Mouse (Mus musculus) limb, embryonic 11.5 days (tissue): ENCODE measurements at regions not wholly inside any gene's neighbourhood (a gene's known extent, or its start where the extent isn't known, plus 50 kb on each side); places are given as distances from the start of the nearest gene placed in this dataset.
"Not testable (repeated sequence)": the region's sequence is repeated elsewhere in the genome, so short reads cannot be mapped to it uniquely, and the experiment has no call there.

Source experiments
- ATAC-seq: fragments of 200-750 bp; cut with Nextera tagmentation; 2 replicates; pipeline ENCODE4 v1.8.0; 2017; ENCODE audit warnings: low read depth; ENCODE audit not compliant: insufficient number of reproducible peaks, low FRiP score, low TSS enrichment
- DNase-seq: peaks from one replicate; pipeline ENCODE4 v3.0.0-alpha.2; 2015; ENCODE audit warnings: low spot score
- H3K27ac ChIP-seq: fragments of 300-500 bp; sonication (generic); replicated peaks from 2 replicates; pipeline ENCODE4 v1.5.1; 2014; ENCODE audit warnings: low read depth, mild to moderate bottlenecking, low read length
- H3K27me3 ChIP-seq: fragments of 300-500 bp; sonication (generic); 2 replicates; pipeline ENCODE4 v1.6.1; 2014; ENCODE audit warnings: mild to moderate bottlenecking, low read length, mixed read lengths; ENCODE audit not compliant: control insufficient read depth, insufficient read depth
- H3K36me3 ChIP-seq: fragments of 300-500 bp; sonication (generic); 2 replicates; pipeline ENCODE4 v1.6.1; 2014; ENCODE audit warnings: mild to moderate bottlenecking, low read length, moderate library complexity, mixed read lengths; ENCODE audit not compliant: control insufficient read depth, insufficient read depth
- H3K4me1 ChIP-seq: fragments of 300-500 bp; sonication (generic); 2 replicates; pipeline ENCODE4 v1.6.1; 2014; ENCODE audit warnings: low read length, mixed read lengths; ENCODE audit not compliant: control insufficient read depth, insufficient read depth
- H3K4me2 ChIP-seq: fragments of 300-500 bp; sonication (generic); 2 replicates; pipeline ENCODE4 v1.6.1; 2014; ENCODE audit warnings: low read depth, mild to moderate bottlenecking, moderate library complexity; ENCODE audit not compliant: severe bottlenecking
- H3K4me3 ChIP-seq: fragments of 300-500 bp; sonication (generic); 2 replicates; pipeline ENCODE4 v1.5.1; 2014; ENCODE audit warnings: low read depth, low read length
- H3K9ac ChIP-seq: fragments of 300-500 bp; sonication (generic); 2 replicates; pipeline ENCODE4 v1.6.1; 2014; ENCODE audit warnings: mild to moderate bottlenecking, low read length
- H3K9me3 ChIP-seq: fragments of 300-500 bp; sonication (generic); 2 replicates; pipeline ENCODE4 v1.6.1; 2016; ENCODE audit warnings: low read length; ENCODE audit not compliant: control insufficient read depth
- WGBS: fragments of 180-500 bp; shearing (Covaris S2); extraction: QIAGEN DNeasy Blood & Tissue Kit; methylation state at CpG from one replicate; pipeline ENCODE4 v1.1.7; 2014; 5-methylcytosine and 5-hydroxymethylcytosine counted together

DNA sequence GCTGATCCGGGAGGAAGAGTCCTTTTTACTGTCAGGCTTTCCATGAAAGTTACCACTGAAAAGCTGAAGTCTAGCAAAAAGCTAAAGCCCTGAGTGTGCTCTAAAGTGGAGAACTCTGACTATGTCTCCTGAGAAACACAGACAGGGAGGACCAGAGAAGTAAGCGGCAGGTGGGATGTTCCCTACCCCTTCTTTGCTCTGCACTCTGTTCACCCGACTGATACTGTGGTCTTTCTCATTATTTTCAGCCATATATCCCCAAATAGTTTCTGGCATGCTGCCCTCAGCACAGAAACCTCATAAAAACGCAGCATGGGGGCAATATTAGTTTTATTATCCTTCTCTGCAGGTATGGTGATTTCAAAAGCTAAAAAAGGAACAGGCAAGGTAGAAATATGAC, 126.7 kb upstream of the Ctso start:
- DNase-seq = no peak
- Histone ChIP-seq H3K4me2 (no peak overlapping the region), H3K9me3 (no peaks in the 10 kb centered on the region), H3K27ac (no peak overlapping the region), H3K27me3 (no peaks in the 10 kb centered on the region), H3K4me3 (no peak overlapping the region), H3K9ac (no peak overlapping the region), H3K36me3 (no peaks in the 10 kb centered on the region), H3K4me1 (0 out of 2 replicates have a peak, but pooled peaks cover 6% of the 10 kb centered on the region)
- WGBS = 55% methylated on average over 4 of the region's 4 CpGs
- ATAC-seq = no peak

GRCm38 (mm10) chr3:81809604-81810003, 122.8 kb upstream of the Ctso start:
- H3K4me2 ChIP-seq = no peak overlapping the region
- H3K27ac ChIP-seq = no peak overlapping the region
- H3K9me3 ChIP-seq = no peaks in the 10 kb centered on the region
- H3K27me3 ChIP-seq = no peaks in the 10 kb centered on the region
- no peak overlapping the region for H3K9ac ChIP-seq
- no peaks in the 10 kb centered on the region for H3K36me3 ChIP-seq
- ATAC-seq = no peak
- DNase-seq = no peak
- H3K4me3 ChIP-seq = no peak overlapping the region
- WGBS = 96% methylated on average over 2 of the region's 2 CpGs
- 0 out of 2 replicates have a peak, but pooled peaks cover 6% of the 10 kb centered on the region for H3K4me1 ChIP-seq

DNA sequence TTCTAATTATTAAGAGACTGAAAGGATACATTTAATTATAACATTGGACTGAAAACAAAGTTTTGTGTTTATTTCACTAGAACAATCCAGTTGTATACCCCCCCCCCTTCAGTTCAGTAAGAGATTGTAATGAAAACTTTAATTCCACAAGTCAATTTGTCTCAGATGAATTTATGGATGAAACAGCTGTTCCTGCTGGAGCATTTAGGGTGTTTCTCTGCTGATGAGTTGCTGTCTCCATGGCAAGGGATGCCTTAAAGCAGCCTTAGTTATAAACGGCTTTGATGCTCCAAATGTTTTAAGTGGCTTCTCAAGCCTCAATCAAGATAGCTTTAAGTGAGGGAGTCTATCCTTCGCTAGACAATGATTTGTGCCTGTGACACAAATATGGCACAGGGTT, 112.1 kb upstream of the Ctso start:
- WGBS = 70% methylated on average over 2 of the region's 2 CpGs
- H3K27ac ChIP-seq = no peak overlapping the region
- no peaks in the 10 kb centered on the region for H3K9me3 ChIP-seq
- no peaks in the 10 kb centered on the region for H3K4me1 ChIP-seq
- DNase-seq (no peak), ATAC-seq (no peak)
- no peaks in the 10 kb centered on the region for H3K36me3 ChIP-seq
- H3K4me3 ChIP-seq = no peak overlapping the region
- no peaks in the 10 kb centered on the region for H3K27me3 ChIP-seq
- H3K9ac ChIP-seq = no peak overlapping the region
- H3K4me2 ChIP-seq = no peak overlapping the region

DNA sequence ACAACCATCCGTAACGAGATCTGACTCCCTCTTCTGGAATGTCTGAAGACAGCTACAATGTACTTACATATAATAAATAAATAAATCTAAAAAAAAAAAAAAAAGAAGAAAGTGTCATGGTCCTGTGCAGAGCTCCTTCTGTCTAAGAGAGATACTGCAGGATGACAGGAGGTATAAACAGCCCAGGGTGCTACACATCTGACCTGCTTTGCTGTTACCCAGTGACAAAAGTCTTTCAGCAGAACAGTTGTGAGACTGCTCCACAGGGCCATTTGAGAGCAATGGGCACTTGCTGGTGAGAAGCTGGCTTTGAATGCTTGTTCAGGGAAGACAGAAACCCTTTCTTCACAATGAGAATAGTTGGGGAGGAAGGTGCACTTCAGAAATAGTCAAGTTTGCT, 102.9 kb upstream of the Ctso start:
- H3K4me2 ChIP-seq = no peak overlapping the region
- WGBS = no CpG with 5 or more reads among the region's 2 CpGs
- no peak for ATAC-seq

DNA sequence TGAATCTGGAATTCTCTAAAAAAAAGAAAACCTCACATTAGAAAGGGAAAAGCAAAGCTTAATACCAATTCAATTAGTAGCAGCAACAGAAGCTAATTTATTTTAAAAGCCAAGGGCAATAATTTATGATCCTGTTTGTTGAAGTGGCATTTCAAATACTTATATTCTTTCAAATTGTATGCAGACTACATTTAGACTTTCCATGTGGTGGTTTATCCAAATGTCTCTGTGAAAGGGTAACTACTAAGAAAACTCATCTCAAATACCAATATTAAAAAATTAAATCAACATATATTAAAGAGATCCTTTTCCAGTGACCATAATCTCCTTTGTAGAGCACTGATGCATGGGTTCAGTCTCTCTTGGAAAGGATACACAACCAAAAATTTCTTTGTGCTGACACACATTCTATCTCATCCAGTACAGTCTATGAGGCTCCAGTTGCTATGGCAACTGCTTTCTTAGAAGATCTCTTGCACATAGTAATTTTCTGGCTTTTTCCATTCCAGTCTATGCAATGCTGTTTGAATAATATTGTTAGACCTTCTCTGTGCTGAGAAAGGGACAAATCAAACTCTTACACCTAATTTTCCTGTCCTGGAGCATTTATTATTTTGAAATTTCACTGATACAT, 102.3 kb upstream of the Ctso start:
- ATAC-seq (no peak), DNase-seq (no peak)
- Histone ChIP-seq H3K36me3 (no peaks in the 10 kb centered on the region), H3K4me1 (no peaks in the 10 kb centered on the region), H3K4me2 (no peak overlapping the region), H3K9ac (no peak overlapping the region), H3K27ac (no peak overlapping the region), H3K9me3 (no peaks in the 10 kb centered on the region), H3K4me3 (no peak overlapping the region), H3K27me3 (no peaks in the 10 kb centered on the region)

More for the DNA sequence above, 102.9 kb upstream of the Ctso start:
- H3K36me3 ChIP-seq = no peaks in the 10 kb centered on the region
- no peak overlapping the region for H3K9ac ChIP-seq
- no peaks in the 10 kb centered on the region for H3K4me1 ChIP-seq
- no peaks in the 10 kb centered on the region for H3K27me3 ChIP-seq
- no peak overlapping the region for H3K27ac ChIP-seq
- no peak overlapping the region for H3K4me3 ChIP-seq
- DNase-seq = no peak
- H3K9me3 ChIP-seq = no peaks in the 10 kb centered on the region

DNA sequence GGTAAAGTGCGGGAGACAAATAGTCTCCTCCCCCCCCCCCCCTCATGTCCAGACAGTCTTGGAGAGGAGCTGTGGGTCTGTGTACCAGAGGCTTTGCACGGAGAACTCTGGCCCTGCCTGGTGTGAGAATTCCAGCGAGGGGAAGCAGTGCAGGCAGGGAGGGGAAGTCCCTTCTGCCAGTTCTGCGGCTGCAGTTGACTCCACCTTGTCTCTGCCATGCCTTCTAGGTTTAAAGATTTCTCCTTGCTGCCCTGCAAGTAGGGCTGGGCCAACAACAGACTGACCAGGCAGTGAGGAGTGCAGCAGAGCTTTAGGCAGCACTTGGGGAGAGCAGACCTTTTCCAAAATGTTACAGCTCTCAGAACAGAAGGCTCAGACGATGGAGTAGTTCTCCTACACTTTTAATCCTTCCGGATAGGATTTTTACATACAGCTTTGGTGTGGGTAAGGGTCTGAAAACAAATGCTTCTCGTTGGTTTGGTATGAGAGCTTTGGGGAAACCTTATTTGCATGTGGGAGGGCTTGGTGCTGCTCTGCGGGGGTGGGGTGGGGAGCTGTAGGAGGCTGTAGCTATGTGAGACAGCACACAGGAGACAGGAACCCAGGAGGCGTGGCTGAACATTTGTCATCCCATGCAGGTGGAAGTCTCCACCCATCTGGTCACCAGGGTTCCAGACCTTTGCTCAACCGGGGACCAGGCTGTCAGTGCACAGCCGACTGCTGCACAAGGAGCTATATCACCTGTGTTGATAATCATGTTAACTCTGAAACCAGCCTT, 96.8 kb upstream of the Ctso start:
- no peaks in the 10 kb centered on the region for H3K9me3 ChIP-seq
- H3K27me3 ChIP-seq = no peaks in the 10 kb centered on the region
- DNase-seq (peak; percentile 43), ATAC-seq (peak; percentile 65; the same call in 1 of the 2 replicates)
- 9% methylated on average over 11 of the region's 11 CpGs for WGBS
- no peak overlapping the region for H3K4me3 ChIP-seq
- peak overlapping the region; percentile 35; the same call in 1 of the 2 replicates for H3K9ac ChIP-seq
- H3K36me3 ChIP-seq = no peaks in the 10 kb centered on the region
- 0 out of 2 replicates have a peak, but pooled peaks cover 3% of the 10 kb centered on the region for H3K4me1 ChIP-seq
- peak overlapping the region; percentile 29; the same call in 1 of the 2 replicates for H3K4me2 ChIP-seq
- no peak overlapping the region for H3K27ac ChIP-seq

DNA sequence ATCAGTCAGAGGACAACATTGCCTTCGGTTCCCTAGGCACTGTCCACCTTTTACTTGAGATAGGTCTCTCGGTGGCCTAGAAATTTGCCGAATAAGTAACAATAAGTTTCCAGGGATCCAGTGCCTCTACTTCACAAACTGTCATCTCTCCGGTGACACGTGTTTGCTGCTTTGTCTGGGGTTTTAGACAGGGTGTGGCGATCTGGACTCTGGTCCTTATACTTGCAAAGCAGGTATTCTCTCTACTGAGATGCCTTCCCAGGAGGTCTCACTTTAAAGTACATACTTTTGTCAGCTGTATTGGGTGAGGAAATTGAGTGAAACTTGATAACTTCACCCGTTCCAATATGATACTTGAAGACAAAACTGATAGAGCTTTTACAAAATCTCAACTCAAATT, 95.9 kb upstream of the Ctso start:
- no peaks in the 10 kb centered on the region for H3K27me3 ChIP-seq
- DNase-seq (no peak), ATAC-seq (no peak)
- H3K9ac ChIP-seq = no peak overlapping the region
- WGBS = 86% methylated on average over 7 of the region's 7 CpGs
- 0 out of 2 replicates have a peak, but pooled peaks cover 3% of the 10 kb centered on the region for H3K4me1 ChIP-seq
- H3K4me2 ChIP-seq = no peak overlapping the region
- no peak overlapping the region for H3K27ac ChIP-seq
- no peaks in the 10 kb centered on the region for H3K36me3 ChIP-seq
- no peak overlapping the region for H3K4me3 ChIP-seq
- no peaks in the 10 kb centered on the region for H3K9me3 ChIP-seq

DNA sequence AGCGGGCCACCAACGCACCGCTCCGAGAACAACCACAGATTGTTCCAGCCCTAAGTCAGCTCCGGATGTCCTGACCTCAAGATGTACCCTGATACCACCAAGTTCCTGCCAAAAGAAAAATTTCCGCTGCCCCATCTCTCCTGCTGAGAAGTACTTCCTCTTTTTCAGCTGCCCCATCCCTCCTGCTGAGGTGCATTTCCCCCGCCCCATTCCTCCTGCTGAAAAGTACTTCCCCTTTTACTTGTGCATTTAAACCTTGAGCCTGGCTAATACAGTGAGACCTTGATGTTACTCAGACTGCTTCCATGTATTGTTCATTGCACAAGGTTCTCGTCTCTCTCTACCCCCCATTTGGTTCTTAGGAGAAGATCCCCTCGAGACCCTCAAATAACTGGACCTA, 94.3 kb upstream of the Ctso start:
- H3K4me3 ChIP-seq, H3K36me3 ChIP-seq, H3K27ac ChIP-seq, DNase-seq, H3K27me3 ChIP-seq, H3K9ac ChIP-seq, ATAC-seq, H3K4me2 ChIP-seq, H3K4me1 ChIP-seq, H3K9me3 ChIP-seq: not testable (repeated sequence)
- WGBS = 94% methylated on average over 9 of the region's 9 CpGs
